Mouse (Mus musculus): ENCODE results near the gene Vangl2.
"Not testable (repeated sequence)": the region's sequence is repeated elsewhere in the genome, so short reads cannot be mapped to it uniquely, and the experiment has no call there.

The Vangl2 gene

DNA sequence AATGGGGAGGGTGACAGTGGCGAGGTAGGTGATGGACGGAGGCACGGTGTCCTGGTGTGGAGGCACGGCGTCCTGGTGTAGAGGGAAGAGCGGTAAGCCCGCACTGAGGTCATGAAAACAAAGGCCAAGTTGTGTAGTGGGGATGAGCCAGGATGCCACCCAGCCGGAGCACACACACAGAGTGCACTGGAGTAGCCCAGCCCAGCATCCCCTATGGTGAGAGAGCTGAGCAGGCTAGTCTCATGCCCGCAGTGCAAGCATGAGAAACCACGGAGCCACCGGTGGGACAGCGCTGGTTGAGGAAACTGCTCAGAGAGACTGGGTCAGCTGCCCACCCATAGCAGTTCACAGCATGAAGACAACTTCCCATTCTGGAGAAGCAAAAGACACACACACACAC, 26.6 kb downstream of the Vangl2 start:
- DNase-seq (ENCODE audit: low read depth, low spot score) = no peak

DNA sequence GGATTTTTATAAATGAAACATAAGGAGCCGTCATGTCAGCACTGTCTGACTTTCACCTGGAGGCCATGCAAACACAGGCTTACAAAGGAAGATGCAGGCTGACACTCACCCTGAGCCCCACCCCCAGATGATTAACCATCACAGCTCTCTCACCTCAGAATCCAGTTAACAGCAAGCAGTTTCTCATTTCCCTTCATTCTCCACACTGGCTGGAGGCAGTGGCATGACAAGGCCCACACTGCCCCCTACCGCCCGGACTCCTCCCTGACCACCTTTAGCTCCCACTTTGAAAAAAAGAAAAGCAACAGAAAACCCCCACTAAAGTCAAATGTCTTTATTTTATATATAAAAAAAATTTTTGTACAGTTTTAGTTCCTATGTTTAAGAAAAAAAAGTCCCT, 27.6 kb downstream of the Vangl2 start:
- DNase-seq (ENCODE audit: low read depth, low spot score) = no peak

DNA sequence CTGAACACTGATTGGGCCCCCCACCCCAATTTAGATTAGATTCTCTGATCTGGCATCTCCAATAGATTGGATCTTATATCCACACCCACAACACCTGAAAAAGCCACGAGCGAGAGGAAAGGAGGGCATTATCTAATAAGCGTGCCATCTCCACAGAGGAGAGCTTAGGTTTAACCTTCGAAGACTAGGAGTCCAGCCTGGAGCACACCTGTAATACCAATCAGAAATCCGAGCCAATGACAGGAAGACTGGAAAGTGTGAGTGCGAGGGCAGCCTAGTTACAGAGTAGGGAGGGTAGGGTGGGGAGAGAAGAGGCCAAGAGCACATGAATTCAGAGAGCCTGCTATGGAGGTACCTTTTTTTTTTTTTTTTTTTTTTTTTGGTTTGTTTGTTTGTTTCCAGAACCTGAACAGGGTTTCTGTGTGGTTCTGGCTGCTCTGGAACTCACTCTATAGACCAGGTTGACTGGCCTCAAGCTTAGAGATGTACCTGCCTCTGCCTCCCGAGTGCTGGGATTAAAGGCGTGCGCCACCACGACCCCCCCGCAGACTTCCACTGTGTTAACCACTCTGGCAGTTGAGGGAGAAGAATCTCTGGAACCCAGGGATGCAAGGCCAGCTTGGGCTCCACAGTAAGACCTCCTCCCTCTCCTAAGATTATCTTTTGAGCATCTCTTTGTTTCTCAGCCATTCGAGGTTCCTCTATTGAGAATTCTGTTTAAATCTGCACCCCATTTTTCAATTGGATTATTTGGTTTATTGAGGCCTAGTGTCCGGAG, 29.2 kb downstream of the Vangl2 start:
- DNase-seq (ENCODE audit: low read depth, low spot score) = no peak

DNA sequence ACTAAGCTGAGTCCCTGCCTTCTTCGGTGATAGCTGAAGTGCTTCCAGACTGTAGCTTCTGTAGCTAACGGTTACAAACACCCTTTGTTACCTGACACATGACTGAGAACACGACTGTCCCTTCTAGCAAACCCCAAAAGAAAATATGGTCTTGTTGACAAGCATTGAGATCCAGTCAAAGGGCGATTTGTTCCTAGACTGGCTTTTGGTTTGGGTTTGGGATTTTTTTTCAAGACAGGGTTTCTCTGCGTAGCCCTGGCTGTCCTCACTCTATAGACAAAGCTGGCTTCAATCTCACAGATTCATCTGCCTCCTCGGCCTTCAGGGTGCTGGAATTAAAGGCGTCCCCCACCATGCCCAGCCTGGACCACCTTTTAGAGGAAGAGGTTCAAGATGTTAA, 31.5 kb downstream of the Vangl2 start:
- DNase-seq (ENCODE audit: low read depth, low spot score) = no peak

DNA sequence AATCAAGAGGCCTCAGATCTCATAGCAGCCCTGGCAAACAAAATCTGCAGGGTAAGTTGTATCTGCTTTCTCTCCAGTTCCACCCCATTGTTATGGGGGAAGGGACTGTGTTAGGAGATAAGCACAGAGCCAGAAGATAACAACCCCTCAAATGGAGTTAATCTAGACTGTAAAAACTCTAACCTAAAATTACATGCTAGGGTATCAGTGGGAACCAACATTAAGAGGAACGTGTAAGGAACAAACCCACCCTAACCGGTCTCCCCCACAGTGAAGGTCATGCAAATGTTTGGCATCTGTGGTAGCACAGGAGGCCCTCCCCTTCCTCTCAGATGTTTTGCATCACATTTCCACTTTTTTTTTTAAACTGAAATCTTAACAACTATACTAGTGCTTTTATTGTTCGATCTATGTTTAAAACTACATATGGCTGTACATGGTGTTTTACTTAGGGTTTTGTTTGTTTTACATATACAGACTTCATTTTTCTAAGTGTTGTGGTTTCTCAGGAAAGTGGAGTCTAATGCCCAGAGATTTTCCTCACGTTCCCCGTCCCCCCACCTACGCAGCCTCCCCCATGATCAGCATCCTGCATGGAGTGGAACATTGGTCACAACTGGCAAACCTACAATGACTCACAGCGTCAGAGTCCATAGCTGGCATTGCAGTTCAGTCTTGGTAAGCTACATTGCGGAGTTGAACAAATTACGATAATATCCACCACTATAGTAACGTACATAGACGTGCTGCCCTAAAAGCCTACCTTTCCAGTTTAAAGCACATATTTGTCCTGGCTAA, 33.1 kb downstream of the Vangl2 start:
- no peak for DNase-seq (ENCODE audit: low read depth, low spot score)

DNA sequence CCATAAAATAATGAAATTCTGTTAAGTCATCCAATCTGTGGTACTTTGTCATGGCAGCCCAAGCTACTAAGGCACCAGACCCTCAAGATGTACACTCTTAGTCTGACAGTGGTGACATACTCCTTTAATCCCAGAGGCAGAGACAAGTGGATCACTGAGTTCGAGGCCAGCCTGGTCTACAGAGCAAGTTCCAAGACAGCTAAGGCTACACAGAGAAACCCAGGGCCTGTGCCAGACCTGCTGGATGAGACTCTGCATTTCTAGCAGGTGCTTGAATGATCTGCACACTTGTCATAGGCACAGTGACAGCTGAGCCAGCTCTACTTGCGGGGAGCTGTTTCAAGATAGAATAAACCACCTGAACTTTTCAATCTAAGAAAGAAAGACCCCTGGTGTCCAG, 33.7 kb downstream of the Vangl2 start:
- DNase-seq (ENCODE audit: low read depth, low spot score) = no peak

DNA sequence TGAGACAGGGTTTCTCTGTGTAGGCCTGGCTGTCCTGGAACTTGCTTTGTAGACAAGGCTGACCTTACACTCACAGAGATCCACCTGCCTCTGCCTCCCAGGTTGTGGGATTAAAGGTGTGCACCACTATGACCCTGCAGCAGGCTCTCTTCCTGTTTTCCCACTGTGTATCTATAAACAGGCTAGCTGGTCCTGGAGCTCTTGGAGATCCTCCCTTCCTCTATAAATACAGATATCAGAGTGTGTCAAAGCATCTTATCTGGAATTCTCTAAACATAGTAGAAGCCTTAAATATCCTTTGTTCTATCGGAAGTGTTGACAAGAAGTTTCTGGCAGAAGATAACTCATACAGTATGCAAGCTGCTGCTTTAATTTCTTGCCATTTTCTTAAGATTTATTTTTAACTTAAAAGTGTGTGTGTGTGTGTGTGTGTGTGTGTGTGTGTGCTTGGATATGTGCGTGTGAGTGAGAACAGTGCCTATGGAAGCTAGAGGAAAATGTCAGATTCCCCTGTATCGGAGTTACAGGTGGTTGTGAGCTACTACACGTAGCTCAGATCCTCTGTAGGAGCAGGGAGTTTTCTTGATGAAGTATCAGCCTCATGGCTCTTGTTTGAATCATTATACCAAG, 35.2 kb downstream of the Vangl2 start:
- DNase-seq (ENCODE audit: low read depth, low spot score) = no peak

DNA sequence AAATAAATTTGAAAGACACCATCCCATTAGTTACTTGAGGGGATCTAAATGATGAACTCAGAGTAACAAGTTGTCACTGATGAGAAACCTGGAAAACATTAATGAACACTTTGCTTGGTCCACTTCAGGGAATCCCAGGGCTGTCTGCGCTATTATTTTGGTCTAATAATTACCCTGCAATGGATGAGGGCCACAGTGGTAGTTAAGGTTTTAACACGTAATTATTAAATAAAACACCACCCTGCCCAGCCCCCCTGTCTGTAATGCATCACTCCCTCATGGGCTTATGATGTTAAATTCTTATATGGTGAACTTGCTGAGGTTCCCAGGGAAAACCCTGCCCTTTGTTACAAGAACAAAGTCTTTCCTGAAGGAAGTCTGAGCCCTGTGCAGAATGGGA, 36.4 kb downstream of the Vangl2 start:
- DNase-seq (ENCODE audit: low read depth, low spot score) = no peak

DNA sequence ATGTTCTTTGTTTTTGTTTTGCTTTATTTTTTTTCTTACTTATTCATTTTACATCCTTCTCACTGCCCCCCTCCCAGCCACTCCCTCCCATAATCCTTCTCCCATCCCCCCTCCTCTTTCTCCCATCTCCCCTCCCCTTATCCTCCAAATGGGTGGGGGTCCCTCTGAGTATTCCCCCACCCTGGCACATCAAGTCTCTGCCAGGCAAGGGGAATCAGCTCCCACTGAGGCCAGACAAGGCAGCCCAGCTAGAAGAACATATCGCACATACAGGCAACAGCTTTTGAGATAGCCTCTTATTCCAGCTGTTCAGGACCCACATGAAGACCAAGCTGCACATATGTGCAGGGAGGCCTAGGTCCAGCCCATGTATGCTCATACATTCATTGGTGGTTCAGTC, 44.1 kb downstream of the Vangl2 start:
- DNase-seq (ENCODE audit: low read depth, low spot score) = no peak

DNA sequence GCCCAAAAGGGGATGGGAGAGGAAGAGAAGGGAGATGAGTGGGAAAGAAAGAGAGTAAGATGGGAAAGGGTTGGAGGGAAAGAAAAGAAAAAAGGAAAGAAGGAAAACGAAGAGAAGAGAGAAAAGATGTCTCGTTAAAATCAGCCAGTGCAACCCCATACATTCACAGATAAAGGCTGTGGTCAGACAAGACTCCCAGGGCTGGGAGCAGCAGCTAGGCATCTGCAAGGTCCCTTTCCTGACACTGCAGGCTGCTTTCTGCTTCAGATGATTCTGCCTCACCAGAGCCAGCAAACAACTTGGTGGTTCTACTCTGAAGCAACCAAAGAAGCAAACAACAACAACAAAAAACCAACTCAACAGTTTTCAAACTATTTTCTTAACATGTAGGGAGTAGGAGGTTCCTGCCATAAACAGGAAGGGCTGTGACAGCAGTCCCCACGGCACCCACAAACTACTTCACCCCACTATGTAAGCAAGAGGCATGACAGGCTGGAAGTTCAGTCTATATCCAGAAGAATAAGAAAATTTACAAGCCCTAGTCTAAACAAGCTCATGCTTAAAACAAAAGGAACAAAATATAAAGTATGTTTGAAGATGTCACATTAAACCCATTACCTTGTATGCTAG, 44.8 kb downstream of the Vangl2 start:
- no peak for DNase-seq (ENCODE audit: low read depth, low spot score)

DNA sequence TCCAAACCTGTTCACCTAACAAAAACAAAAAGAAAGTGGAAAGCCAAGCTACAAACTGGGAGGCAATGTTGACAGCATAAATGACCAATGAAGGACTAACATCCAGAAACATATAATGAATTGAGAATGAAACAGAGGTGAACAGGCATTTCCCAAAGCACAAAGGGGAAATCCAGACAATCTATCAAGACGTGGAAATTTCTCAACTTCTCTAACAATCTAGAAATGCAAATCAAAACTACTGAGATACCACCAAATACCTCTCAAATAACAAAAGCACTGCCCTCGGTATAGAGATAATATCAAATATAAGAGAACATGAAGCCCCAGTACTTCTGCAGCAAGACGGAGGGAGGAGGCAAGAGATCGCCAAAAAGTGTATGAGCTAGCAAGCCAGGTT, 45.5 kb downstream of the Vangl2 start:
- DNase-seq (ENCODE audit: low read depth, low spot score) = no peak

DNA sequence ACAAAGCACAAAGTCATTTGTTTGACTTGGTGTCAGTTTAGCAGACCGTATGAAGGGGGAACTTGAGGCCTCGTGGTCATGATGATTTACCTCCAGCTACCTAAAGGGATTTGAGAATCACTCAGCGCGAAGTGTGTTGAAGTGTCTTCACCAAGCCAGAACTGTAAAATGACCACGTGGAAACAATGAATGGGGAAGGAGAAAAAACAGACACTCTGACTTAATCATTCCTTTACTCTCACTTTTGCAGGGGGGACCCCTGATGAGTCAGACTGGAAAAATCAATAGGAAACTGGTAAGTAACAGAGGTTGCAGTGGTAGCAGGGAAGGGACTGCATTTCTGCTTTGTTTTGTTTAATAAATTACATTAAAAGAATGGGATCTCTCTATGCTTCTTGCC, 46.1 kb downstream of the Vangl2 start:
- no peak for DNase-seq (ENCODE audit: low read depth, low spot score)

DNA sequence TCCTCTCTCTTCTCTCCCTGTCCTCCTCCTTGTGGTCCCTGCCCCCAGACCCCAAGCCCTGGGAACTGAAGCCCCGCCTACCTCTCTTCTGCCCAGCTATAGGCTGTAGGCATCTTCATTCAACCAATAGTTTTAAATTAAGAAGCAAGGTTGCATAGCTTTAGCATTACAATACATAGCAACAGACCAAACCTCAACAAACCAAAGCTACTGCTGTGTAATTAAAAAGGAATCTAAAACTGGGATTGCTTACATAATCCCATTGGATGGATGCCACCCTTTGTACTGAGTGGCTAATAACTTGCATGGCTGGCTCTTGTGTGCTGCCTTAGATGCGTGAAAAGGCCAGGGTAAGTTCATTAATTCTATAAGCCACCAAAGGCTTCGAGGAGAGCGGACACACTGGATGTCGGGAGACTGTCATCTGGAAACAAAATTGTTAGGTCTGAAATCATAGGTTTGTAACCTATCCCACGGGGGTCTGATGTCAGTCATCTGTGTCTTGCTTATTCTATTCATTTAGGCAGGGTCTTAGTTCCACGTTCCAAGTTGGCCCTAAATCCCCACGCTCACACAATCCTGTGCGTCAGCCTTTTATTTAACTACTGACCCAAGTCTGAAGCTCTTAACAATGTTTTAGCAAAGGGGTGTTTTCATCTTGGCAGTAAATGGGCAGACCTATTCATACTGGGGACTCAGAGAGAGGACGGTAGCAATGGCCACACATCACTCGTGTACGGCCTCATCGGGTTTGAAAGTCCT, 48.1 kb downstream of the Vangl2 start:
- no peak for DNase-seq (ENCODE audit: low read depth, low spot score)

DNA sequence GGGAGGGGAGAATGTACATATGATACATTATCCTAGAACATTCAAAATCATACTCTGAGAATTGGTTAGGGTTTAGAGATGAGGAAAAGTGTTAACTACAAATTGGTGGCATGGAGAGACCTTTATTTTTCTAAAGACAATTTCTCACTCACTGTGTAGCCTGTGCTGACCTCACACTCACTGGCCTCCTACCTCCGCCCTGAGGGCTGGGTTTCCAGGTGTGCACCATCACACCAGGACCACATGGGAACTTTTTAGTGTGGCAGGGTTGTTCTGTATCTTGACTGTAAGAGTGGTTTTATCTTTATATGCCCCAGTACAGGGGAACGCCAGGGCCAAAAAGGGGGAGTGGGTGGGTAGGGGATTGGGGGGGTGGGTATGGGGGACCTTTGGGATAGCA, 50.4 kb downstream of the Vangl2 start:
- DNase-seq (ENCODE audit: low read depth, low spot score) = no peak

DNA sequence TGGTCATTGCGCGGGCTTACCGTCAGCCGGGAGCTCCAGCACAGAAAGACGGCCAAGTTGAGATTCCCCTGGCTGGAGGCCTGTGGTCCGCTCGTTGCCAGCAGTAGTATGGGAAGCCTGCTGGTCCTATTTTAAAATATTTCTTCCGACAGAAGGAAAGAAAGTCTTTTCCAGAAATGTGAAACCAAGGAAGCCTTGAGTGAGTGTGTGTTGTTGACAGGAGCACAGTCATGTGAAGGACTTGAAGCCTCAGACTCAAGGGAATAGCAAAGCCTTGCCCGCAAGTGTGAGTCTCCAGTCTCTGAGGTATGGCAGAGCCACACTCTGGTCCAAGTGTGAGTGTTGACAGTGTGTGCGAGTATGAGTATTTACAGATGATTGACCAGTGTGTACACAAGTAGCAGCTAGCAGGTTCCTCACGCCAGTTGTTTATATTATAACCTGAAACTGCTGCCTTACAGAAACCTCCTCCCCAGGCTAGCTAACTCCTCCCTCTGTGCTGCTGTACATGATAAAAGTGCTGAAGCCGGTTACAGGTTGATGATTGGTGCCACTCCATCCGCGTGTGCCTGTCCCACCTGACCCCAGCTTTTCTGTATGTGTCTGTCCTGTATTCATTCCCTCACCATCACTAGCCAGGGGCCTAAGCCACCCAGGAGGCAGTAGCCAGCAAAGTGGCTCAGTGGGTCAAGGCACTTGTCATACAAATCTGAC, 51.3 kb downstream of the Vangl2 start:
- DNase-seq (ENCODE audit: low read depth, low spot score) = no peak

DNA sequence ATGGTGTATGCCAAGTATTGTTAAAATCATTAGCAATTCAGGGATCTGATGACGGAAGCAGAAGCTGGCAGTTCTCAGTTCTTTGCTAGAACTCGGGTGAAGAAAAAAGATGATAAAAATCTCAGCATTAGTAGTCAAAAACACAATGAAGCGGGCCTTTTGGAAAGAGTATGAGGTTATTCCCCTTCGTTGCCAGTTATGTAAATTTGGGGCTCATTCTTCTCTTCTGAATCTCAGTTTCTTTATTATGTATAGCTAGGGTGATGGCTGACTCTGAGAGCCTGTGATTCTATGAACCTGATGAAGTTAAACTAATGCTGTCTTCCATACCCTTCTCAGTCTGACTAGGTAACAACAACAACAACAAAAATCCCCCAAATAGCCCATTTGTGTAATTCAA, 52.4 kb downstream of the Vangl2 start:
- DNase-seq (ENCODE audit: low read depth, low spot score) = no peak

DNA sequence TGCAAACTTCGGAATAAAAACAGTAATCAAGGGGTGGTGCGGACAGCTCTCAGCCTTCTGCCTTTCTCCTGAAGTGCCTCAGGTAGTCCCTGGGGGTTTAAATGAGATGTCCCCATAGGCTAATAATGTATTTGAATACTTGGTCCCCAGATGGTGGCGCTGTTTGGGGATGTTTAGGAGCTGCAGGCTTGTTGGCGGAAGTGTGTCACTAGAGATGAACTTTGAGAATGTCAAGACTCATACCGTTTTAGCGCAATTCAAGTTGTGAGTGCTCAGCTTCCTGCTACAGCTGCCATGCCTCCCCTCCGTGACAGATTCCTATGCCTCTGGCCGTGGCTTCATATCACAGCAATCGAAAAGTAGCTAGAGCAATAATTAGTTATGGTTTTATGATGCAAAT, 52.9 kb downstream of the Vangl2 start:
- DNase-seq (ENCODE audit: low read depth, low spot score) = no peak

DNA sequence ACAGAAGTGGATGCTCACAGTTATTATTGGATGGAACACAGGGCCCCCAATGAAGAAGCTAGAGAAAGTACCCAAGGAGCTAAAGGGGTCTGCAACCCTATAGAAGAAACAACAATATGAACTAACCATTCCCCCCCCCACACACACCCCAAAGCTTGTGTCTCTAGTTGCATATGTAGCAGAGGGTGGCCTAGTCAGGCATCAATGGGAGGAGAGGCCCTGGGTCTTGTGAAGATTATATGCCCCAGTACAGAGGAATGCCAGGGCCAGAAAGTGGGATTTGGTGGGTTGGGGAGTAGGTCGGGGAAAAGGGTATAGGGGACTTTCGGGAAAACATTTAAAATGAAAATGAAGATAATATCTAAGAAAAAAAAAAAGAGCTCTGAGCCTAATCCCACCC, 53.9 kb downstream of the Vangl2 start:
- DNase-seq (ENCODE audit: low read depth, low spot score) = not testable (repeated sequence)

DNA sequence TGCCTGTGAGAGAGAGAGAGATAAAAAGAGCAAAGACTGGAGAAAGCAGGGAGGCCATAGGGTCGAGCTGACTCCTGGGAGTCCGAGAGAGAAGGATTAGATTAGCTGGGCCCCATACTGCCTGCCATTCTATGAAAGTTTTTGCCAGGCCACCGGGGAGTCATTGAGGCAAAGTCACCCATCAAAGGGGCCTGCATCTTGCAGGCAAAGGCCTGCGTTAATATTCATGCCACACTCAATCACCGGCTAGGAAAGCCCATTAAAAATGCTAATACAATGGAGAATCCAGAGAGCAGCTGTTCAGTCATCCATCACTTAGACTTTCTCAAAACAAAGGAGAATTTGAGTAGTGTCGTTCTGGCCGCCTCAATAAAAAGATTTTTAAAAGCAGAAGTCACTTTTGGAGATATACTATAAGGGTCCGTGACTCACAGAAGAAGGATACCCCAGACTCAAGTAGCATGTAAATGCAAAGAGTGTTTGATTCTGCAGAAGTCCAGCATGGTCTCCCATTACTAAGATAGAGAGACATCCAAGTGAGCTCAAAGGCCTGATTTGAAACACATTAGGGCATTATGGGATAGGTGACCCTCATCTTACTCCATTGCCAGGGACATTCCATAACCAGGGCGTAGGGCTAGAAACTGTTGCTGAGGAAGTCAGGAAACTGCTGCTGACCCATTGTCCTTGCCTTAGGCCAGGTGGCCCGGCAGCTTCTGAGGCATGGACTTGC, 57.2 kb downstream of the Vangl2 start:
- DNase-seq (ENCODE audit: low read depth, low spot score) = no peak

DNA sequence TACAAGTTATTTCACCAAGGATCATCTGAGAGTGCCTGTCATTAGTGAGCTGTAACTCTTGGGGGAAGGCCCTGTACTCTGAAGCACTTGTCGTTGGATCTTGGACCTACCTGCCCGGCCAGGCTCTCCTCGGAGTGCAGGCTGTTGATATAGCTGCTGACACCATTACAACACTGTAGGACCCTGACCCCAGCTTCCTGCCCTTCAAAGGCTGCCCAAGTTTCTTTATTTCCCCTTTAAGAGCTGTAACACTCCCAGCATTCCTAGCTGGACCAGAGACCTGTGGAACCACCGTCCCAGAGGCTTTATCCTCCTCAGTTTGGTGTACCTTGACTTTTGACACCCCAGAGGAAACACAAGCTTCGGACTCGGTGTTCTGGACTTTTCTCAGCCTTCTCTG, 59.0 kb downstream of the Vangl2 start:
- DNase-seq (ENCODE audit: low read depth, low spot score) = no peak
